Mouse (Mus musculus): ENCODE measurements around the gene Gpx6. TPM values are rescaled to one million over a fixed set of nuclear protein-coding genes. Genes with fewer than 3 reads are reported as not detected.

The Gpx6 gene
- polyA plus RNA-seq (2017; shearing (Covaris generic)), result not detected

DNA sequence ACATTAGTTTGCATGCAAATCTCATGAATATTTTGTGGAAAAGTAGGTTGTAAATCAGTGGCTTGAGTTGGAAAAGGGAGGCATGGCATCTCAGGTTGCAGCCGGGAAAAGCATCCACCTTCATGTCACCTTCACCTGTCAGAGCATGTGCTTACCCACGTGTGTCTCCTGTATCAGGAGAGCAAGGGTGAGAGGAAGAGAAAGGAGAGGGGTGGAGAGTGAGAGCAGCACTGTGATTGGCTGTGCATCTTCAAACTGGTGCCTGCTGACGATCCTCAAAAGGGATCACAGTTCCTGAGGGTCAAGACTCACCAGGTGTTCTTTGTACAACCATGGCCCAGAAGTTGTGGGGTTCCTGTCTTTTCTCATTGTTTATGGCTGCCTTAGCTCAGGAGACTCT, at the start of gene Gpx6:
Gene Gpx6 (plus strand): TSS at position 200 of the 400 bp plus-strand sequence.
- ATAC-seq, result no peak

GRCm38 (mm10) chr13:21262787-21263461, 49.0 kb upstream of the Gpx6 start:
- no peak for ATAC-seq

DNA sequence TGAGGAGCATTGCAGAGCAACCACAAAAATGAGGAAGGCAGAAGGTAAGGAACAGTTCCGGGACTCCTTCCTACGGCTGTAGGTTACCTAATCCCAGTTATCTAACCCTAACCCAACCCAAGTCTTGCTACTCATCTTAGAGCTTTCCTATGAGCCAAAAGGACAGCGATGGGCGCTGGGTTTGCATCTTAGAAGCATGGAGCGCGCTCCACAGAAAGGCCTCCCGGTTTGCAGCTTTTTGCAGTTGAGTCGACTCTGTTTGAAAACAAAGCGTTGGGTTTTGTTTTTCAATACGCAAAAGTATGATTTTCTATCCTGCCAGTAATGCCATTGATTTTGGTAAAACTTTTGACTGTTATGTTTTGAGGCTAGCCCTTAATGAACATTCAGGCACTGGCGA, 48.0 kb upstream of the Gpx6 start:
- ATAC-seq, result no peak

DNA sequence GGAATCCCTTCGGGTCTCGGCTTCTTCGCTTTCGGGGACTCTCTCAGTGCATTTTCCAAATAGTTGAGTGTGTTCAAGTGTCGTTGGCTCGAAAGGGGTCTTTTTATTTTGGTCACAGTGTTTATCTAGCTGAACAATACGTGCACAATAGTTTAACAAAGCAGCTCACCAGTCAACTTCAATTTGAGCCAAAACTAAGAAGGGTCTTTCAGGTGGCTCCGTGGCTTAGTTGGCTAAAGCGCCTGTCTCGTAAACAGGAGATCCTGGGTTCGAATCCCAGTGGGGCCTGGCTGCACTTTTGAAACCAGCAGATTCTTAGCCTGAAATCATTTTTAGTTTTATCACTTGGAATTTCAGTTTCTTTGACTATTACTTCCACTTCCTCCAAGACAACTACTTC, 47.6 kb upstream of the Gpx6 start:
- ATAC-seq, result no peak

DNA sequence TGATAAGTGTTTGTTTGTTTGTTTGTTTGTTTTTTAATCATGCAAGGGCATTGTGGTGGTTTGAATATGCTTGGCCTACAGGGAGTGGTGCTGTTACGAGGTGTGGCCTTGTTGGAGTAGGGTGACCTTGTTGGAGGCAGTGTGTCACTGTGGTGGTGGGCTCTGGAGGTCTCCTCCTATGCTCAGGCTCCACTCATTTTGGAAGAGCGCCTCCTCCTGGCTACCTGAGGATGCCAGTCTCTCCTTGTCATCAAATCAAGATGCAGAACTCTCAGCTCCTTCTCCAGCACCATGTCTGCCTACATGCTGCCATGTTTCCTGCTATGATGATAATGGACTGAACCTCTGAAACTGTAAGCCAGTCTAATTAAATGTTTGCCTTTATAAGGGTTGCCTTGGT, 46.2 kb upstream of the Gpx6 start:
- ATAC-seq, result no peak

GRCm38 (mm10) chr13:21267541-21267940, 44.4 kb upstream of the Gpx6 start:
- ATAC-seq, result no peak

DNA sequence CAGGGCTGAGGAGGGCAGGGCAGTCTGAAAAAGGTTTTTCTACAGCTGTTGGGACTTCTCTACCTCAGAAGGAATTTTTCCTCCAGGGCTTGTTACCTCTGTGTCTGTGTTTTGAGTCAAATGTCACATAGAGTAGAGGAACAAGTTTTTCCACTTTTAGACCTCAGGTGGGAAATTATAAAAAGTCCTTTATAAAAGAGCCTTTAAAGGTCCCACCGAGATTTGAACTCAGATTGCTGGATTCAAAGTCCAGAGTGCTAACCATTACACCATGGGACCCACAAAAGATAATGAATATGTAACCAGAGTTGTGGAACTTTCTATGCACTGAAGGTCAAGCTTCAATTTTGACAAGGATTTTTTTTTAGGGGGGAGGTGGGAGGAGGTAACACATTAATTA, 43.7 kb upstream of the Gpx6 start:
- ATAC-seq, result no peak

- ATAC-seq, result no peak
Measured at GRCm38 (mm10) chr13:21275021-21275814, 36.7 kb upstream of the Gpx6 start.

DNA sequence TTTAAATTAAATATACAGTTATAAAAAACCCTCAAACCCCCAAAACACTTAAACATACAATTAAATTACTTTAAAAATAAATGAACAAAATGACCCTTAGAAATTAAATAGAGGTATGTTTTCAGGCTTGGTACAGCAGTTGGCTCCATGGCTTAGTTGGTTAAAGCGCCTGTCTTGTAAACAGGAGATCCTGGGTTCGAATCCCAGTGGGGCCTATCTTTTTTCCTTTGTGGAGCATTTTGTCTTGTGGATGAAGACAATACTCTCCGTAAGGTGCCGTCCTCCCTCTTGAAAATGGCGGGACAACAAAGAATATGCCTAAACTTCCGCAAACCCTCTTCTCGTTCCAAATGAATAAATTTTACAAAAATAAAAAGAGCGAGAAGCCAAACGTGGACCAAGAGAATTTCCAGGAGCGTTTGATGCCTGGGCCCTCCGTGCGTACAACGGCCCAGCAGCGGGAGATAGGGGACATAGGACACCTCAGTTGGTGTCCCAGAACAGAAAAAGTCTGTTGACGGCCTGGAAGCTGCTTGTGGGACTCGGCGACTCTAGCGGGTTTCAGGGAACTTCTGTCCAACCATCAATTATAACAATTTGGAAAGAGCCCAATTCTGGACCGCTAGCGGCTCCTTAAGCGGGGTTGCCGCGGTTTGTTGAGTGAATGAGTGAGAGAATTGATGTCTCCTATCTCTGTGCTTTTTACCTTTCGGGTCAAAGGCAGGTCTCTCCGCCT, 35.9 kb upstream of the Gpx6 start:
- ATAC-seq, result no peak

DNA sequence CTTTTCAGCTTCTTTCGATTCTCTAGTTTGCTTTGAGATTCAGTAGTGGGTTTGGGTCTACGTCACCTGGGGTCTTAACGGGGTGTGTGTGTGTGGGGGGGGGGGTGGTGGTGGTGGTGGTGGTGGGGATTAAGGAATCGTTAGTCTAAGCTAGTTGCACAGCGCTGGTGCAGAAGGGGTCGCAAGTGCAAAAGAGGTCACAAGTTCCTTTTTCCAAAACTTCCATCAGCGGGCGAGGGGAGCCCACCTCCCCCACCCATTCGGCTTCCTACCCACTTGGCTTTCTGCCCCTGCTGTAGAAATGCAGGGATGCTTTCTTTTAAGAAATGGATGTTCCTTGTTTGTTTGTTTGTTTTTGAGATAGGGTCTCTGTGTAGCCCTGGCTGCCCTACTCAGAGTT, 35.4 kb upstream of the Gpx6 start:
- ATAC-seq, result no peak

GRCm38 (mm10) chr13:21279076-21279475, 32.8 kb upstream of the Gpx6 start:
- no peak for ATAC-seq

DNA sequence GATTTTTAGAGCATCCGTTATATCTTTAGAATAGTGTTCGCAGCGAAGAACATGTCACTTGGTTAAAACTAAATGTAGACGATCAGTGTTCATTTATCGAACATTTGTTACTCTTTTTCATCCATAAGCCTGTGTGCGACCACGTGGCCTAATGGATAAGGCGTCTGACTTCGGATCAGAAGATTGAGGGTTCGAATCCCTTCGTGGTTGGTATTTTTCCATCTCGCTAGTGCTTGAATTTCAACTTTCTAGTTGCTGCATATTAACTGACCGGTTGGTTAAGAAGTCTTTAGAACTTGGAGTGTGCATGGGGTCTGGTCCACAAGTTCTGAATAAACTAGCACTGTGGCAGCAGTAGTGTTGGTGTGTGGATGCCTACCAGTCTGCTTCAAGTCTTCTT, 32.4 kb upstream of the Gpx6 start:
- ATAC-seq, result peak; percentile 71

- no peak for ATAC-seq
Measured at GRCm38 (mm10) chr13:21292631-21293030, 19.3 kb upstream of the Gpx6 start, which contains the start of gene Gpx5. Gene Gpx5, minus strand, starts transcription at chr13:21292731.

- no peak for ATAC-seq
Measured at GRCm38 (mm10) chr13:21298557-21298956, 13.4 kb upstream of the Gpx6 start.

DNA sequence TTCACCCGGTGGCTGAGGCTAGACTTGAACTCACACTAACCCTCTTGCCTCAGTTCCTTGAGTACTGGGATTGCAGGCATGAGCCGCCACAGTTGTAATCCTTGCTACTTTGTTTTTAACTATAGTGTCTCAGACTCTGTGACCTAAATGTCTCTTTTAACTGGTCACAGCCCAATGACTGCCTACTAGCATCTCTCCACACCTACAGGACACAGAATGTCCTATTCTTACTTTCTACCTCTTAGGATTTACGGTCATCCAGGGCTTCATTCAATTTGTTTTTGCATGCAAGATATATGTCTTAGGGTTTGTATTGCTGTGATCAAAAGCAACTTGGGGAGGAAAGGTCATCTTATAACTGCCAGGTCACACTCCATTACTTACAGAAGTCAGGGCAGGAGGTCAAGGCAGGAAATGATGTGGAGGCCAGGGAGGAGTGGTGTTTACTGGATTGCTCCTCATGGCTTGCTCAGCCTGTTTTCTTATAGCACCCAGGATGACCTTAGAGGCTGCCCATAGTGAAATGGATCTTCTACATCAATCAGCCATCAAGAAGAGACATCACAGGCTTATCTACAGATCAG, 7.3 kb upstream of the Gpx6 start:
- no peak for ATAC-seq

DNA sequence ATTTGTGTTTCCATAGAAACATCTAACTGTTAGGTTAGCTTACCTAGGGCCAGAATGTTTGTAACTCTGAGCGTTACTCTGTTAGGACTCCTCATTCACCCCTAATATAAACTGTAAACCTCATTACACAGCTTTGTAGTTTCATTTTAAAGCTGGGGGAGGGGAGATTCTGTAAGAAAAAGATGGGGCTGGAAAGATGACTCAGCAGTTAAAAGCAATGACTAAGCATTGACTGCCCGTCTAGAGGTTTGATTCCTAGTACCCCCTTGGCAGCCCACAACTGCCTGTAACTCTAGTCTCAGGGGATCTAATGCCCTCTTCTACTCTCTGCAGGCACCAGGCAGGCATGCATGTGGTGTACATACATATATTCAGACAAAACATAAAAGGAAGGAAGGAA, 2.1 kb upstream of the Gpx6 start:
- no peak for ATAC-seq

GRCm38 (mm10) chr13:21312854-21313253, 929 bp downstream of the Gpx6 start:
- ATAC-seq, result no peak

DNA sequence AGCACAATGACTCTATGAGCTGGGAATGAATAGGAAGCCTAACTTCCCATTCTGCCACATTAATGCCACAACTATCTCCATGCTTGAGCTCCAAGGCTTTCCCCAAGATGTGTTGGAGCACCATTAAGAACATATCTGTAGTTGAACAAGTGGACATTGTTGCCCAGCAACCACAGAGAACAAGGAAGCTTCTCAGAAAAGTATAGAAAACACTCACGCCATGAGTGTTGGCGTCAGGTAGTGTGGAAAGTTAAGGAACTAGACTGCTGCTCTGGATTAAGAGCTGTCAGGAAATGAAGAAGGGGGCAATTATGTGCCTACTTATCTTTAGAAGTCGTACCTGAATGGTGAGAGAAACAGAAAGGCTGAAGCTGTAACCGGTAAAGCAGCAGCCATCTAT, 2.0 kb downstream of the Gpx6 start:
- no peak for ATAC-seq

GRCm38 (mm10) chr13:21320262-21320661, 8.3 kb downstream of the Gpx6 start:
- no peak for ATAC-seq

- no peak for ATAC-seq
Measured at GRCm38 (mm10) chr13:21321890-21322494, 10.1 kb downstream of the Gpx6 start.

DNA sequence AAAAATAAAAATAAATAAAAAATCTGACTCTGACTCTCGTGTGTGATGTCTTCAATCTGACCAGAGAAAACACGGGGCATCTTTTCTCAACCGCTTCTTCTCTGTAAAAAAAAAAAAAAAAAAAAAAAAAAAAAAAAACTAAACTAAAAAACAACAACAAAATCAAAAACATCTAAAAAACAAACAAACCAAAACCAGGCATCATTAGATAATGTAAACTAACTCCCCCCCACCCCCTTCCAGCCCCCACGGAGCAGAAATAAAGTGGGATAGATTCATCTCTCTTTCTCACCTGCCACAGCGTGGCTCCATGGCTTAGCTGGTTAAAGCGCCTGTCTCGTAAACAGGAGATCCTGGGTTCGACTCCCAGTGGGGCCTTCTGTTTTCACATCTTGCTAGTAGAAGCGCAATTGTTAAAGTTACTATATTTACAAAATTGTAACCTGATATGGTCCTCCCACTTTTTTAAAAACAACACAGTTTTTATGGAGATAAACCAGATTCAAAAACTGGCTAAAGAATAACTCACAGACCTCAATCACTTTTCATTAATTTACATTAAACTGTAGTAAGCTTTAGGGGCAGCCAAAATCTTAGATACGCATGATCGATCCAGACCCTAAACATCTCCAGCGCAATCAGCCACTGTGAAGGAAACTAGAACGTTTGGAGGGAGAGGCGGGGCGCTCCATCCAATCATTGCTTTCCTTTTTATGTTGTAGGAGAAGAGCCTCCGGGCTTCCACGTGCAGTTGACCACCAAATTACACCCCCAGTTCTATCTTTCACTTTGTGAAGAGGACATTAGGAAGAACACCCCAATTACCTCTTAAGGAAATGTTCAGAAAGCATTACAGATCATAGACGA, 10.8 kb downstream of the Gpx6 start:
- ATAC-seq, result no peak

- ATAC-seq, result no peak
Measured at GRCm38 (mm10) chr13:21323405-21323804, 11.5 kb downstream of the Gpx6 start.

Measured in inflammation-experienced regulatory T-cells, adult 6 months (primary cell).